Mouse (Mus musculus) neural tube, embryonic 13.5 days (tissue): Measurements from ENCODE around the gene Fam53b. TPM values are rescaled to one million over a fixed set of nuclear protein-coding genes. Genes with fewer than 3 reads are reported as not detected.
"Not testable (repeated sequence)": the region's sequence is repeated elsewhere in the genome, so short reads cannot be mapped to it uniquely, and the experiment has no call there.

Source experiments
- ATAC-seq: fragments of 200-750 bp; cut with Nextera tagmentation; 2 replicates; pipeline ENCODE4 v1.8.0; 2017; ENCODE audit warnings: low read depth, mild to moderate bottlenecking, moderate TSS enrichment, moderate library complexity
- H3K27ac ChIP-seq: fragments of 300-500 bp; sonication (generic); replicated peaks from 2 replicates; pipeline ENCODE4 v1.5.1; 2015; ENCODE audit warnings: moderate library complexity, mild to moderate bottlenecking, inconsistent platforms
- H3K27me3 ChIP-seq: fragments of 300-500 bp; sonication (generic); 2 replicates; pipeline ENCODE4 v1.6.1; 2015; ENCODE audit warnings: mild to moderate bottlenecking, inconsistent platforms
- H3K36me3 ChIP-seq: fragments of 300-500 bp; sonication (generic); 2 replicates; pipeline ENCODE4 v1.6.1; 2015; ENCODE audit warnings: mild to moderate bottlenecking, inconsistent platforms
- H3K4me1 ChIP-seq: fragments of 300-500 bp; sonication (generic); replicated peaks from 2 replicates; pipeline ENCODE4 v1.6.1; 2015; ENCODE audit warnings: inconsistent platforms
- H3K4me2 ChIP-seq: fragments of 300-500 bp; sonication (generic); 2 replicates; pipeline ENCODE4 v1.6.1; 2015; ENCODE audit warnings: inconsistent platforms, mild to moderate bottlenecking, moderate library complexity
- H3K4me3 ChIP-seq: fragments of 300-500 bp; sonication (generic); 2 replicates; pipeline ENCODE4 v1.5.1; 2015; ENCODE audit warnings: mild to moderate bottlenecking, inconsistent platforms
- H3K9ac ChIP-seq: fragments of 300-500 bp; sonication (generic); 2 replicates; pipeline ENCODE4 v1.6.1; 2015; ENCODE audit warnings: moderate library complexity, mild to moderate bottlenecking, inconsistent platforms
- H3K9me3 ChIP-seq: fragments of 300-500 bp; sonication (generic); 2 replicates; pipeline ENCODE4 v1.6.1; 2016; ENCODE audit warnings: inconsistent platforms
- WGBS: fragments of 180-500 bp; shearing (Covaris S2); methylation state at CpG from one replicate; pipeline ENCODE4 v1.1.7; 2015; 5-methylcytosine and 5-hydroxymethylcytosine counted together
- polyA plus RNA-seq: library from polyadenylated mRNA; unstranded; fragments of >200 nt; fragmentation: Nextera tagmentation; extraction: Ambion mirVana; gene quantifications from 2 replicates; pipeline ENCODE4 v1.2.1, GENCODE M21; 2015

The Fam53b gene
- polyA plus RNA-seq, 1 experiment from 2014 or later, result 13.9 TPM

- 91% methylated on average over 2 of the region's 2 CpGs for WGBS
- no peak overlapping the region for H3K27ac ChIP-seq
Measured at GRCm38 (mm10) chr7:132675922-132676321, 137.8 kb downstream of the Fam53b start.

GRCm38 (mm10) chr7:132673931-132674755, 139.5 kb downstream of the Fam53b start:
- no peaks in the 10 kb centered on the region for H3K27me3 ChIP-seq
- 65% methylated on average over 17 of the region's 17 CpGs for WGBS
- no peak overlapping the region for H3K27ac ChIP-seq
- no peak for ATAC-seq
- 0 out of 2 replicates have a peak, but pooled peaks cover 6% of the 10 kb centered on the region for H3K4me1 ChIP-seq
- H3K36me3 ChIP-seq, result no peaks in the 10 kb centered on the region
- H3K9ac ChIP-seq, result no peak overlapping the region
- no peak overlapping the region for H3K4me3 ChIP-seq
- no peaks in the 10 kb centered on the region for H3K9me3 ChIP-seq
- H3K4me2 ChIP-seq, result no peak overlapping the region

More at GRCm38 (mm10) chr7:132675922-132676321, 137.8 kb downstream of the Fam53b start:
- no peak for ATAC-seq
- H3K27me3 ChIP-seq, result no peaks in the 10 kb centered on the region
- no peak overlapping the region for H3K4me3 ChIP-seq
- 0 out of 2 replicates have a peak, but pooled peaks cover 6% of the 10 kb centered on the region for H3K4me1 ChIP-seq
- no peak overlapping the region for H3K9ac ChIP-seq
- H3K36me3 ChIP-seq, result no peaks in the 10 kb centered on the region
- no peak overlapping the region for H3K4me2 ChIP-seq
- no peaks in the 10 kb centered on the region for H3K9me3 ChIP-seq

DNA sequence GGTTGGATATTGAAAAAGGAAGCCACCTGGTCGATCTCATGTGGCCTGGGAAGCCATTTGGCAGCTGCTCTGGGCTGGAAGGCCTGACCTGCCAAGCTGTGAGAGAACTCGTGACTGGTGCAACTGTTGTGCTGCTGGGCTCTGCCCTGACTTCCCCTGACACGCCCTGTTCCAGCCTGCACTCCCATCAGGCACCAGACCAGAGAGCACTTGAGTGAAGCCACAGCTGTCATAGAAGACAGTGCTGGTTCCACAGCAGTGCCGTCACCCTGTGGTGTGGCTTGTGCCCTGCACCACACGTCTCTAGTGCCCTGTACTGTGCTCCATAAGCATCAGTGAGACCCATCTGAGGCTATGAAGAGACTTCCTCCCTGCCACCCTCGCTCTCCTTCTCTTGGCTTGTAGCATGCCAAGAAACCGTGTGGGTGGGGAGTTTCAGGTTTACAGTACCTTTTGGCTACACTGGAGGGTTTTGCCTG, 141.2 kb downstream of the Fam53b start:
- Histone ChIP-seq H3K9me3 (no peaks in the 10 kb centered on the region), H3K36me3 (no peaks in the 10 kb centered on the region), H3K27me3 (no peaks in the 10 kb centered on the region), H3K9ac (no peak overlapping the region), H3K27ac (no peak overlapping the region), H3K4me1 (0 out of 2 replicates have a peak, but pooled peaks cover 6% of the 10 kb centered on the region), H3K4me3 (no peak overlapping the region), H3K4me2 (no peak overlapping the region)
- no peak for ATAC-seq
- WGBS, result 76% methylated on average over 7 of the region's 7 CpGs

GRCm38 (mm10) chr7:132670863-132671165, 142.9 kb downstream of the Fam53b start:
- WGBS, result 97% methylated on average over 3 of the region's 3 CpGs
- no peak overlapping the region for H3K4me3 ChIP-seq

DNA sequence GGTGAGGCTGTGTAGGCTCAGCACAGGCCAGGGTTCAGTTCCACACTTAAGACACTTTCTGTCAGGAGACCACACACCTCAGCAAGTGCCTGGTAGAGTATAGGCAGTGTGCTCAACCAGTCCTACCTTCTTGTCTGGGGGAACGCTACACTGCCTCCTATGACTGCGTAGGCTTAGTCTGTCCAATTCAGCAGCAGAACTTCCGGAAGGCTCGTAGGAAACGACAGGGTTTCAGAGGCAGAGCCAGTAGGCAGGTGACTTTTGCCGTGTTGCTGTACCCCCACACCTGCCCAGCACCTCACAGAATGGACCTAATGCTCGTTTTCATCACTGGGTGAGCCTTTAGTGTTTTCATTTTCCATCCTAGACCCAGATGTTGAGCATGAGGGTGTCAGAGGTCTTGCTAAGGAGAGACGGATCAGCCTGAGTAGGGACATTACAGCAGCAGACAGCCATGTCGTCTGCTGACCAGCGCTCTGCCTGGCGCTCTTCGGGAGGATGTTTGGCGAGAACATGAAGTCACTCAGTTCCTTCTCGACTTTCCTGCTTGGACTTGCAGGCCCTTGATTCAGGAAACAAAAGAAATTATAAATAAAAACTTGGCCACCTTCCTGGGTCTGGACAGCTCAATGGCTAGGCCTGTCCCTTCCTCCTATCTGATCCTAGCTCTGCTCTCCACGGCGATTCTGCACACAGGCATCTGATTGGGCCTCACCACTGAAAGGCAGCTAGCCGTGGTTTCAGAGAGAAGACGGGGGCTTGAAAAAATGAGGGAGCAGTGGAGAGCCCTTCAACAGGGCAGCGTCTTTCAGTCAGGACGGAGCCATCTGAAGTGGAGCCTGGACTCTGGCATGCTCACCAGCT, 143.5 kb downstream of the Fam53b start:
- Histone ChIP-seq H3K9me3 (no peaks in the 10 kb centered on the region), H3K4me2 (no peak overlapping the region), H3K27ac (no peak overlapping the region), H3K4me1 (0 out of 2 replicates have a peak, but pooled peaks cover 9% of the 10 kb centered on the region), H3K36me3 (no peaks in the 10 kb centered on the region), H3K4me3 (no peak overlapping the region), H3K9ac (no peak overlapping the region), H3K27me3 (no peaks in the 10 kb centered on the region)
- 86% methylated on average over 20 of the region's 20 CpGs for WGBS
- no peak for ATAC-seq

More at GRCm38 (mm10) chr7:132670863-132671165, 142.9 kb downstream of the Fam53b start:
- ATAC-seq, result no peak
- Histone ChIP-seq H3K9ac (no peak overlapping the region), H3K27ac (no peak overlapping the region), H3K9me3 (no peaks in the 10 kb centered on the region), H3K36me3 (no peaks in the 10 kb centered on the region), H3K4me1 (0 out of 2 replicates have a peak, but pooled peaks cover 6% of the 10 kb centered on the region), H3K4me2 (no peak overlapping the region), H3K27me3 (no peaks in the 10 kb centered on the region)

DNA sequence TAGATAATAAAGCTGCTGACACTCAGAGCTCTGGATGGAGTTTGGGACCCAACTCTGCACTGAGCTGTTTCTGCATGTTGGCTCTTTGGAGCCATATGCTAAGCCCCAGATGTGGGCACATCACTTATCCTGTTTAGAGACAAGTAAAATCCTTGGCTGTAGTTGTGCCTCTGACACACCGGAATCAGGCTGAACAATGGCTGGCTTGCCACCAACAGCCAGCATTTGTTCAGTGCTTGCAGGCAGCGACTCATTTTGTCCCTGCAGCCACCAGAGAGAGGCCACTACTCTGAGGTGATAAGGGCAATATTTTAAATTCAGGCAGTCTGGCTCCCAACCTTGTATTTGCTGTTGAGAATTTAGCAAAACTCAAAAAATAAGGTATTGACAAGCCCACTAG, 145.1 kb downstream of the Fam53b start:
- WGBS, result 56% methylated on average over 2 of the region's 2 CpGs
- H3K27ac ChIP-seq, result no peak overlapping the region
- H3K9me3 ChIP-seq, result no peaks in the 10 kb centered on the region
- H3K4me2 ChIP-seq, result no peak overlapping the region
- H3K9ac ChIP-seq, result no peak overlapping the region
- 0 out of 2 replicates have a peak, but pooled peaks cover 5% of the 10 kb centered on the region for H3K4me1 ChIP-seq
- no peak overlapping the region for H3K4me3 ChIP-seq
- no peaks in the 10 kb centered on the region for H3K27me3 ChIP-seq
- H3K36me3 ChIP-seq, result no peaks in the 10 kb centered on the region
- no peak for ATAC-seq

- Histone ChIP-seq H3K9ac (no peak overlapping the region), H3K4me1 (0 out of 2 replicates have a peak, but pooled peaks cover 5% of the 10 kb centered on the region), H3K9me3 (no peaks in the 10 kb centered on the region), H3K27ac (no peak overlapping the region), H3K27me3 (no peaks in the 10 kb centered on the region), H3K4me3 (no peak overlapping the region), H3K4me2 (no peak overlapping the region), H3K36me3 (no peaks in the 10 kb centered on the region)
- no peak for ATAC-seq
- WGBS, result 80% methylated on average over 4 of the region's 4 CpGs
Measured at GRCm38 (mm10) chr7:132666516-132666915, 147.2 kb downstream of the Fam53b start.

DNA sequence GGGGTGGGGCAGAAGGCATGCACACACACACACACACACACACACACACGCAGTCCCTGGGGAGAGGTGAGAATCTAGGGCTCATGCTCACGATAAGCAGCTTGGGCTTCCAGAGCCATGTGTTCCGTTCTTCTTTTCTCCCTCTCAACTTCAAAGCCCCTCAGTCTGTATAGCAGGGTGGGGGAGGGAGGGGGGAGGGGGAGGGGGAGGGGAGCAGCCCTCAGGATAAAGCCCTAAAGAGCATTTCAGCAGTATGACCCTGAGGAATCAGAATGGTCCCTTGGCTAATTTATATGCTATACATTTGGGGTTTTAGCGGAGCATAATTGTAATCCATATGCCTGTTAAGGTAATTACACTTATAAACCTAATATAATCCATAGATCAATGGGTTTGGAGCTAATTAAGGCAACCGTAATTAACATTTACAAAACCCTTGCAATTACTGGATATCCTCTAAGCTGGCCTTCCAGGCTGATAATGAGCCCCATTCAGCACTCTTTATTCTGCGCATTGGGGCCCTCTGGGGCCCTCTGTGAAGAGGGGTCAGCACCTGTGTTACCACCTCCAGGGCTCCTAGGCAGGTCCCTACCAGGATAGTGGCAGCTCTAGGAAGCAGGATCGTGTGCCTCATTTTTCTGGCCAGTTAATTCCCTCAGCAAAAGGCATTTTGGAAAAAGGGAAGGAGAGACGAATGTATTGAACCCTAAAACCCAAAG, 147.9 kb downstream of the Fam53b start:
- Histone ChIP-seq H3K36me3 (no peaks in the 10 kb centered on the region), H3K4me3 (no peak overlapping the region), H3K9ac (no peak overlapping the region), H3K27ac (no peak overlapping the region), H3K9me3 (no peaks in the 10 kb centered on the region), H3K4me2 (no peak overlapping the region), H3K4me1 (0 out of 2 replicates have a peak, but pooled peaks cover 5% of the 10 kb centered on the region), H3K27me3 (no peaks in the 10 kb centered on the region)
- ATAC-seq, result 0 out of 2 replicates have a peak, but pooled peaks have one; percentile 25
- 28% methylated on average over 7 of the region's 8 CpGs for WGBS

- no peak for ATAC-seq
- 71% methylated on average over 6 of the region's 6 CpGs for WGBS
- H3K4me1 ChIP-seq, result 0 out of 2 replicates have a peak, but pooled peaks cover 5% of the 10 kb centered on the region
- no peak overlapping the region for H3K9ac ChIP-seq
- no peaks in the 10 kb centered on the region for H3K27me3 ChIP-seq
- H3K27ac ChIP-seq, result no peak overlapping the region
- H3K4me3 ChIP-seq, result no peak overlapping the region
- H3K4me2 ChIP-seq, result no peak overlapping the region
- no peaks in the 10 kb centered on the region for H3K36me3 ChIP-seq
- no peaks in the 10 kb centered on the region for H3K9me3 ChIP-seq
Measured at GRCm38 (mm10) chr7:132664815-132665214, 148.9 kb downstream of the Fam53b start.

DNA sequence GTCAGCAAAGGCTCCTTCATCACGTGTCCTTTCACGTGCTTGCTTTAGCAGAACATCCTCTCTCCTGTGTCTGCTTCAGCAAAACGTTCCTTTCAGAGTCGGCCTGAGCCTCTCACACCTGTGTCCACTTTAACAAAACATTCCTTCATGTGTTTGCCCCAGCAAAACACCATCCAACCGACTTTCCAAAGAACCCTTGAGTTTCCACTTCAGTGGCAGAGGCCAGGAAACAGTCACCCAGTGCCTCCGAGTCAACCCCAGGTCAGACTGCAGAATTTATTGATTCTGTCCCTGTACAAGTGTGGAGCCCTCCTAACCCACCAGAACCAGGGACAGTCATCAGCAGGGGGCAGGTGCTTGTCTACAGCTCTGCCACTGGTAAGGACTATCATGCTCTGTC, 150.9 kb downstream of the Fam53b start:
- not testable (repeated sequence) for H3K27ac ChIP-seq, H3K9ac ChIP-seq, ATAC-seq, H3K4me3 ChIP-seq, H3K27me3 ChIP-seq, H3K36me3 ChIP-seq, H3K4me2 ChIP-seq, H3K9me3 ChIP-seq
- 74% methylated on average over 6 of the region's 6 CpGs for WGBS
- peaks cover 17% of the 10 kb centered on the region for H3K4me1 ChIP-seq
